Mouse (Mus musculus) cerebellum, adult 9-11 months (tissue): ENCODE data around the gene Ccdc47.
"Not testable (repeated sequence)": the region's sequence is repeated elsewhere in the genome, so short reads cannot be mapped to it uniquely, and the experiment has no call there.

Experiments used
- DNase-seq: peaks from one replicate; pipeline ENCODE4 v3.0.0; 2022

Gene Ccdc47

DNA sequence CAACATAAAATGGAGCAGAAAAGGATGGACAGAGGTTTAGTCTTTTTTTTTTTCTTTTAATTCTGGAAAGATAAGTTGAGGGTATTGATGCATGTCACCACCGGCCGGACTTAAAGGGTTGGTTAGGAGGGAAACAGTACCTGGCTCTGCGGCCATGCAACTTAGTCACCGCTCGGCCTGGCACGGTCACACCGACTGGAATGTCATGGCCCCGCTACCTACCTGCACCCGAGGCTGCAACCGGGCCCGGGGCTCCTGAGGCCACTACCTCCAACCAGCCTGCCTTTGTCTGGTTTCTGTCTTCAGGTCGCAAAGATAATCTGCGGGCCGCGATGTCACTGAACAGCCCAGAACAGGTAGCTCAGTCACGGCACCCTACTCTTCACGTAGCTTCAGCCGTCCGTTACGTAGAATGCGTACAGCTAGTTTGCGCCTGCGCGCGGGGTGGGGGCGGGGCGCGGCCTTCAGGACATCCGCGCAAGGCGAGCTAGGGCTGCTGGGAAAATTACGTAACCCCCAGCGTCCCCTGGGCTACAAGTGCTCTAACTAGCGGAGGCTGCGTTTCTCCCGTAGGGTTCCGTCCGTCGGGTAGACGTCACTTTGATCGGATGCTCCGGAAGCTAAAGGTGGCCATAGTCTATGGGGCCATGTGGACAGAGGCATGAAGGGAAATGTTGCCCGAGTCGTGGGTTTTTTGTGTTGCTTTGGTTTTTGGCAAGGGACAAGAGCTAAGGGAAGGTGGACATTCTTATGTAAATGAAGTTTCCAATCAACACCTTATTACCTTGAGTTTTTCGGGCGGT is at the start of gene Ccdc47:
TSS of gene Ccdc47 (minus strand) at position 418 of the 803 bp plus-strand sequence.
- DNase-seq: peak; percentile 99

DNA sequence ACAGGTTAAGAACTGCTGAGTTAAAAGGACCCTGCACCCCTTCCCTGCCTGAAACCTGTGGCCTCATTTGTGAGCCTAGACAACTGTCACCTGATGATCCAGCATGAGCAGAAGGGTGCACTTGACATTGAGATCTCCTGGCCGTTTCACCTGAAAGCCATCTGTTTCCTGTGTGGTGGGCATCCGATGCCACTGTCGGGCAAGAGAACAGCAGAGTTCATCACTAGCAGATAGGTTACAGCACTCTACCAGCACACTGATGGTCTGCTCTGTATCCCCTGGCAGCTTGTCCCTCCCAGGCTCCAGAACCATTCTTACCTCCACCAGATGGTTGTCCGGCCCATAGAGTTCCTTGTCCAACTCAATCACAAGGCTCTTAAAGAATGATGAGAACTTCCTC is 49.4 kb upstream of the Ccdc47 start:
- peak; percentile 66 for DNase-seq

DNA sequence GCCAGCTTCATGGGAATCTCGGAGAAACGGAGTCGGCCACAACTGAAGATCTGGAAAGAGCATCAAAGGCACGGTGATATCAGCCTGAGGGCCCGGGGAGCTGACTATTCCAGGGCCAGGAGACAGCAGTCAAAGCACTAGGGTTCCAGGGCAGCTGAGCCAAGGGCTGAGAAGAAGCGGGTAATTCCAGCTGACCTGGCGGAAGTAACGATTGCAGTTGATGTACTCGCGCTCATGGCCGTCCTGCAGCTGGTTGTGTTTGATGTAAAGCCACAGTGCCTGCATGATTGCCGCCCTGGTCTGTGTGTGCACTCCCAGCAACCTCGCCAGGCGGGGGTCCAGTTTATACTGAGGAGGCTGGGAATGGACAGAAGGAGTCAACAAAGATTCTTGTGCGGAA is 48.8 kb upstream of the Ccdc47 start:
- peak; percentile 50 for DNase-seq

DNA sequence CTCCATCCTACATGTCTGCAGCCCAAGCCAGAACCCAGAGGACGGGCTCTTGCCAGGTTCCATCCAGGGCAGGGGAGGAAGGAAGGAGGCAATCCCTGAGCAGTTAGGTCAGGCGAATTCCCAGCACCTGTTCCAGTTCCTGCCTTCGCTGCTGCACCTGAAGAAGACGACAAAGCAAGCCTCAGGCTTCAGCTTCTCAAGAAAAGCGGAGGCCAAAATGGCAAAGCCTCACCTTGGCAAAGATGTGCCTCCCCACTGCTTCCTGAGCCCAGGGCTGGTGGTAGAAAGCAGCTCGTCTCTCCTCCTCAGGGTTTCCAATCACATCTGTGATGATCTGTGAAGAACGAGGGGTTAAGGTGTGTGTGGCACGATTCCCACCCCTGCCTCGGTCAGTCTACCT is 47.8 kb upstream of the Ccdc47 start:
- DNase-seq: peak; percentile 69

DNA sequence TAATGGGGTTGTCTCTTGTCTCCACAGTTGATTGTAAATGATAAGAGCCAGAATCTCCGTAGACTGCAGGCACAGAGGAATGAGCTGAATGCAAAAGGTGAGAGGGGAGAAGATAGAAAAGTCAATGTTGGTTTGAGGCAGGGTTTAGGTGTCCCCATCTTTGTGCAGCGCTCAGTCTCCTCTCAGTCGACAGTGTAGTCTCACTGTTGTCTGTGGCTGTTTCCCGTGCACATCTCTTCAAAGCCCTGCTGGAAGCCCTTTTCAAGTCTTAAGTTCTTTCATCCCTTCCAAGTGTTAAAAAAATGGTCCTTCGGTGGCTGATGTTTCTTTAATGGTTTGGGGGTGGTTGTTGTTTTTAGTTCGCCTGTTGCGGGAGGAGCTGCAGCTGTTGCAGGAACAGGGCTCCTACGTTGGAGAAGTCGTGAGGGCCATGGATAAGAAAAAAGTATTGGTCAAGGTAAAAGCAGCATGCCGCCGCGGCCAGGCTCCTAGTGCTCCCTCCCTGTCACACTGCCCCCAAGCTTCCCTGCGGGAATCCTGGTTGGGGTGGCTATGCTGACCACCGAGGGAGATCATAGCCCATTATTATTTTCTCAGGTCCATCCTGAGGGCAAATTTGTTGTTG is 44.8 kb upstream of the Ccdc47 start:
- DNase-seq: peak; percentile 25

DNA sequence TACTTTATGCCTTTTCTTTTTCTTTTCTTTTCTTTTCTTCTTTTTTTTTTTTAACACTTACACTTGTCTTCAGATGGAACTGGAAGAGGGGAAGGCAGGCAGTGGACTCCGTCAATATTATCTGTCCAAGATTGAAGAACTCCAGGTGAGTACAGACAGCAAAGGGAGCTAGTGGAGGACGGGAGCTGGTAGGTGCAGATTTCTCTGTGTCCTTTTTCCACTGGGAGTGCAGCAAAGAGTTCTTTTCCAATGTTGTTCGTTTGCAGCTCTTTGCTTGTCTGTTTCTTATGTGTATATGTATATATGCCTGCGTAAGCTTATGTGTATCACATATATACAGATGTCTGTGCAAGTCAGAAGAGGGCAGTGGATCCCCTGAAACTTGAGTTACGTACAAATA is 40.6 kb upstream of the Ccdc47 start:
- DNase-seq: peak; percentile 63

DNA sequence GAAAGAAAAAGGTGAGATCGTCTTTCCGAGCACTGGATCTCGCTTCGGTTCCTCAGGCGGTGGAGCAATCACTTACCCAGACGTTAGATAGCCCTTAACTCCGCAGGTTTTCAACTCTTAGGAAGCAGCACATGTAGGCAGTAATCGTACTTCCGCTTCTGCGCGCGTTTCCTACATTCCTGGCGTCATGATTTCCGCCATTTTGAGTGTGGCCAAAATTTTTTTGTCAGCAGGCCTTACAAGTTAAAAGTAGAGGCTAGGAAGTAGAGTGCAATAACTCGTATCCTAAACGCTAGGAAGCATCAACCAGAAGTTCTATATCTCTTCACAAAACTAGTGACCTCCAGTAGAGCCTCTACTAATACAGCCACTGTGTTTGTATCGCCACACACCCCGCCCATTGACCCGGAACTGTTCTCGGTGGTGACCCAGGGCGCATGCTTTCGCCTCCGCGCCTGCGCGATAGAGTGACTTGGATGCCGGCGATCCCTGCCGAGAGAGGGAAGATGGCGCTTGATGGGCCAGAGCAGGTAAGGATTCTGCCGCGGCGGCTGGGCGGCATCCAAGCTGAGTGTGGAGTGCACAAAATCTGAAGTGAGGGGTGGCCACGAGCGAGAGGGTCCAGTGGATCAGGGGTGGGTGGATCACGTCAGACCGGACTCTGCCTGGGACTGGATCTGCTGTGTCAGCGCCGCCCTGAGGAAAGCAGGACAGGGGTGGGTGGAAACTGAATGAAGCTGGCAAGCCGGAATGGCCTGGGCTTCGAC is 39.7 kb upstream of the Ccdc47 start, which contains the start of the genes Ftsj3 and Psmc5:
TSS of gene Ftsj3 (minus strand) at position 395 of the 767 bp plus-strand sequence.
TSS of gene Psmc5 (plus strand) at position 470 of the 767 bp plus-strand sequence.
- DNase-seq: peak; percentile 97

DNA sequence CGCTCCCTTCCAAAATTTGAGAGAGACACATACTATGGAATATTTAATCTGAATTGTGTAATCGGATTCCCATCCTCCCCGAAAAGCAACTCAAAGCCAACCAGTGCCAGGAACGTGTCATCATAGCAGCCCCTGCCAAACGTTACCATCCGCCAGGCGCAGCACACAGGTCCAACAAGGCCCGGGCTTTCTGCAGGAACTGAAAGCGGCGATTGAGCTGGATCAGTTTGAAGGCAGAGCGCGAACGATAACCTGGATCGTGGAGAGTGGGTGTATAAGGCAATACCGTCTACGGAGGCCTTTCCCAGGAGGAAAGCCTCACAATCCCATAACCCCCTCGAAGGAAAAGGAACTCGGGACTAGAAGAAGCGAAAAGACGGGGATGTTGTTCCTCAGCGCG is 39.0 kb upstream of the Ccdc47 start:
- peak; percentile 61 for DNase-seq

DNA sequence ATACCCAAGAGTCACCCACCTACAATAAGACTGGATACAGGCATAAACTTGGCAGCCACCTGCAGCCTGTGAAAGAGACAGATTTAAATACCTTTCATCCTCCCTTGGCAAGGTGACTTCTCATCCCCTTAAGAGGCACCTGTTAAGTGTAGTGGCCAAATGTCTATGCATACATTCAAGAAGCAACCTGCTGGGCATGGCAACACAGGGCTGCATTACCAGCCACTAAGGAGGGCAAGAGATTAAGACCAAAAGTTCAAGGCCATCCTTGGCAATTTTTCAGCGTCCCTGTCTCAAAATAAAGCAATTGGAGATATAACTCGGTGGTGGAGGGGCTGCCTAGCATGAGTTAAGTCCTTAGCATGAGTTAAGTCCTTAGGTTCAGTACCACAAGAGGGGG is 38.6 kb upstream of the Ccdc47 start:
- peak; percentile 55 for DNase-seq

DNA sequence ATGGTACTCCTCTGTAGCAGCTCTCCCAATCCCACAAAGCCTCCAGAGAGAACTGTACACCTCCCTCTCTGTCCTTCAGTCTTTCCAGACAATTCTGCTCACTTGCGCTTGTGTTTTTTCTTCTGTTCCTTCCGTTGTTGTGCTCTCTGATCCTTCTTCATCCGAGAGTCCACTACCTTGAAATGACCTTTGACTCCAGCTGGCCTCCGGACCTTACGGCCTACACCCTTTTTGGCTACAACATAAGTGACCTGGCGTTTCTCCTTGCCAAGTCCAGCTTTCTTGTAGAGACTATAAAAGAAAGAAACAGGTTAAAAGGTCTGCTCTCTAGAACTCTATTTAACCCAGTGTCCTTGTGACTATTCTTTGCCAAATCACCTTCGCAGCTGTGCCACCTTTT is 33.2 kb upstream of the Ccdc47 start:
- DNase-seq: no peak

DNA sequence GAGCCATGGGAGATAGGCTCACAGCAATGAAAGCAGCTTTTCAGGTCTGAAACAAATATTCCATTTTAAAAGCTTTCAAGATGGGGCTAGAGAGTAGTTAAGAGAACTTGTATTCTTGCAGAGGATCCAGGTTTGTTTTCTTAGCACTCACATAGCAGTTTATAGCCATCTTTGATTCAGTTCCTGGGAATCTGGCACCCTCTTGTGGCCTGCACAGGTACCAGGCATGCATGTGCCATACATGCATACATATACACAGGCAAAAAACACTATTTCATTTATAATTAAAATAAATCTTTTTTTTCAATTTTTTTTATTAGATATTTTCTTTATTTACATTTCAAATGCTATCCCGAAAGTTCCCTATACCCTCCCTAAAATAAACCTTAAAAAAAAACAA is 30.7 kb upstream of the Ccdc47 start:
- DNase-seq: no peak

DNA sequence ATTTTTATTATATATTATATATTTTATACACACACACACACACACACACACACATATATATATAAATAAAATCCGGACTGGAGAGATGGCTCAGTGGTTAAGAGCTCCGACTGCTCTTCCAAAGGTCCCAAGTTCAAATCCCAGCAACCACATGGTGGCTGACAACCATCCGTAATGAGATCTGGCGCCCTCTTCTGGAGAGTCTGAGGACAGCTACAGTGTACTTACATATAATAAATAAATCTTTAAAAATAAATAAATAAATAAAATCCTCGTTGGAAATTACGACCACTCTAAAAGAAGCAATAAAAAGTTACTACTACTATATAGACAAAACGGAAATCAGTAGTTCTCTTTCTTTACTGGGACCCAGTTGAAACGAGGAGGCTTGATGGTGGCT is 17.8 kb upstream of the Ccdc47 start:
- DNase-seq: not testable (repeated sequence)

DNA sequence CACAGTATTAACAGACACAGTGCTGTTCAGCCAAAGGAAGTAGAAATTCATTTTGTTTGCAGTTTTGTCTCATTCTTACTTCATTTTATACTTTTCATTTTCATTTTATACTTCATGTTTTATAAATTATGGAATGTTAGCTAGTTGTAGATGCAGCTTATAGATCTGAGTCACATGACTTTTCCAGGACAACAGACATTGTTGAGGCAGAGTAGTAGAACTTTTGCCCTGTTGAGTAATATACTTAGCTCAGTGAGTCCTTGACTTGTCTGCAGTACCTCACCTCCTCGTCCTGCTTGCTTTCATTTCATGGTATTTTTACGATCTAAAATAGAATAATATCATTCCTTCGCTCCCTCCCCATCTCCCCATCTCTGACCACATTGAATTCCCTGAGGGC is 4.5 kb upstream of the Ccdc47 start:
- no peak for DNase-seq

DNA sequence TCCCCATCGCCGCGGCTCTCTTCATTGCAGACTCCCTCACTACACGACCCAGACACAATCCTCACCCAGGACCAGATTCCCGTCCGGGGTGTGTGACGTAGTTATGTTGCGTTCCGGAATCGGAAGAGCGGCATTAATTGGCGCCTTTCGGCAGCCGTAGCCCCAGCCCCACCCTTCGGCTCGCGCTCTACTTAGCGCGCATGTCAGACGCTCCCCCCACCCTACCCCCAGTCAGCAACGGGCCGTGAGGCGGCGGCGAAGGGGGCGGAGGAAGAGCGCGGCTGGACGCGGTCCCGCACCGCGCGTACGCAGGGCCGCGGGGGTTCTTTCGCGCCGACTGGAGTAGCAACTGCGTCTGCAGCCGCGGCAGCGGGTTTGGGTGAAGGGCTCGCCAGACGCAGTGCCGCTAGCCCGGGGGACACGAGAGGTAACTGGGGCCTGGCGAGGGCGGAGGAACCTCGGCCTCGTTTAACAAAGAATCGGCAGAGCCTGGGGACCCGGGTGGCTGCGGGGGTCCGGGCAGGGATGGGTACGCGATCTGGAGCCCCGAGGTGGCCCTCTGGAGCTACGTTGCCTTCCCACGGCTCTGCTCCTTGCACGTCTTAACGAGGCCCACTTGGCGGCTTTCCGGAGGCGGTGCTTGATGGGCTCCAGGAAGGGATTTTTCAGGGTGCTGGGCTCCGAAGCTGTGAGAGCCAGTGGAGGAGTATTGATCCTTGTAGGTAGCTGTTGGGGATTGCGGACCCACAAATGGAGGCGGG is 766 bp upstream of the Ccdc47 start, which contains the start of gene Ddx42:
TSS of gene Ddx42 (plus strand) at position 197 of the 761 bp plus-strand sequence.
- DNase-seq: peak; percentile 96

DNA sequence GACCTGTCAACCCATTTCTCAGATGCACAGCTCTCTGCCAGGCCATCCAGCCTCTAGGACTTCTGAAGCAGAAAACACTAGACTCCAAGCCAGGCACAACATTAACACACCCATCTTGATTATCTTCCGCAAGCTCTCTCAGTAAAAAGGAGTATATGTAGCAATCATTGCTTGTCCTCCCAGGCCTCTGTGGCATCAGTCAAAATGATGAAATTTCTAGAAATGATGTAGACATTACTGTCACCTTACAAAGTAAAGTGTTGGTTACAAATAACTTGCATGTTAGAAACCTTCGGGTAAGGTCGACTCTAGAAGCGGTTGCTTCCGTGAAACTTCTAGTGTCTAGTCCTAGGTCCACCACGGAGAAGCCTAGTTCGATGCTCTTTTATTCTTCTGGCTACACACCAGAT is 689 bp downstream of the Ccdc47 start:
- no peak for DNase-seq

DNA sequence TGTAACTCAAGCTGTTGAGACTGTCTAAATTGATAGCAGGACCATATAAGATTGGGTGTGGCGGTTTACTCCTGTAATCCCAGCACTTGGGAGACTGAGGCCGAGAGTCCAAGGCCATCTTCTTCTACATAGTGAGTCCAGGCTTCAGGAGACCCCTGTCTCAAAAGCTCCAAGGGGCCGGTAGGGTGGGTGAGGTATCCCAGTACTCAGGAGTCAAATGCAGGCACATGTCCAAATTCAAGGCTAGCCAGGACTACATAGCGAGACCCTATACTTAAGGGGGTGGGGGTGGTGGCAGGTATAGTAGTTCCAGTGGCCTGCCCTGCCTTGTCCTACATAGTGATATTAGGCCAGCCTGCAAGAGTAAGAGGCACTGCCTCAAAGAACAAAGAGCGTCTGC is 1.3 kb downstream of the Ccdc47 start:
- DNase-seq: peak; percentile 61

DNA sequence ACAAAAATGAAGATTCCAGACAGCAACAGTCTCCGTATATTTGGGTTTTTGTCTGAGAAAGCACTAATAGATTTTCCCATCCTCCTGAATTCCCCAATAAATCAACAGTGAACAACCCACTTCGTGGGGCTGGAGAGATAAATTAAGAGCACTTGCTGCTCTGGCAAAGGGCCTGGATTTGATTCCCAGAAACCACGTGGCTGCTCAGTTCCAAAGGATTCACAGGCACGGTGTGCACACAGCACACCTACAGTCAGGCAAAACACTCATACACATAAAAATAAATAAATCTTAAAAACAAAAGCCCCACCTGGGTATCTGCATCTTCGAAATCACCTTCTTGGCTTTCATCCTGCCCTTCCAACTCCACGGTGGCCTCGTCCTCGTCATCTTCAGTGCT is 3.4 kb downstream of the Ccdc47 start:
- DNase-seq: no peak

DNA sequence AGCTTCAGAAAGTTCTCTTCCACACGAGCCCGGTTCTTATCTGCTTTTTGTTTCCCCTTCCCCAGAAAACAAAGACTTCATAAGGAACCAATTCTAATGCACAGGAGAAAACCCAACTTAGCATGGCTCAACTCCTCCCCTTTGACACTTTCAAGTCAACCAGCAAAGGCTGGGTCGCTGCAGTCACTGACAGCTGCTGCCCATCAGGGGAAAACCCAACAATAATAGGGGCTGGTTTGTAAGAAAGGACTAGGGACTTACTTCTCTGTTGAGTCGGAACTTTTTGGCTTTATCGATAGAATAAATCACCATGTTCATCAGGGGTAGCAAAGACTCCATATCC is 14.1 kb downstream of the Ccdc47 start, which contains the start of gene Strada:
TSS of gene Strada (minus strand) at position 46 of the 343 bp plus-strand sequence.
- no peak for DNase-seq

DNA sequence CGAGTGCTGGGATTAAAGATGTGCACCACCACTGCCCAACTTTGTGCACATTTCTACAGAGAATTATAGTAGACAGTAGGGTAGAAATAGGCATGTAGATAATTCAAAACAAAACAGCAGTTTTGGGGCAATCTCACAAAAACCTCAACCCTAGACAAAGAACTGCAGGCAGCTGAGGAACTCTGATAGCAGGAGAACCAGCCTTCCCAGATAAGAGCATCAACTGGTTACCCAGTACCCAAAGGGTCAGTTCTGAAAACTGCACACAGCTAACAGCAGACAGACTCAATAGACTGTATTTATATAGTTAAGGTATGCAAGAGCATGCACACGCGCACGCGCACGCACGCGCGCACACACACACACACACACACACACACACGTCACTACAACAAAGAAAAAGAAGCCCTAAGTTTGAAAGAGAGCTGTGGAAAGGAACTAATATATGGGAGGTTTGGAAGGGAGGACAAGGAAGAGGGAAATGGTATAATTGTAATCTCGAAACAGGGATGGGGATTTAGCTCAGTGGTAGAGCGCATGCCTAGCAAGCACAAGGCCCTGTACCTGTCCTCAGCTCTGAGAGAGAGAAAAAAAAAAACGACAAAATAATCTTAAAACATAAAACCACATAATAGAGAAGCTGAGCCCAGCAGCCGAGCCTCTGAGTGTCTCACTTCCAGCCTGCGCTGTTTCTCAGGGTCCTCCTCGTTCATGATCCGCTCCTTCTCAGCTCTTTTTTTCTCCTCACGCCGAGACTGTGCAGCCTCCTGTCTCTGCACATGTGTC is 14.6 kb downstream of the Ccdc47 start:
- DNase-seq: no peak

DNA sequence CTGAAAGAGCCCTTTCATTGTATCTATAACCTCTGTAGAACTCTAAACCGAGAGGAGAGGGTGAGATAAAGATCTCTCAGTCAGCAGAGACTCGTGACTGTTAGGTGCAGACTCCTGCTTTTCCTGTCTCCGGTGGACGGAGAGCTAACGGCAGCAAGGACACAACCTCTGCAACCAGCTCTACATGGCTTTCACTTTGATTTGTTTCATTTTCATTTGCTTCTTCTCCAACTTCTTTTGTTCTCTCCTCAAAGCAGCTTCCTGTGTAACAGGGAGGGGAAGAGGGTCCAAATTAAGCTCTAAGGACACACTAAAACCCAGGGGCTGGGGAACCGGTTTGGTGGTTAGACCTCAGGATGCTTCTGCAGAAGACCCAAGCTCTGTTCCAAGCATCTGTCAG is 15.4 kb downstream of the Ccdc47 start:
- no peak for DNase-seq

DNA sequence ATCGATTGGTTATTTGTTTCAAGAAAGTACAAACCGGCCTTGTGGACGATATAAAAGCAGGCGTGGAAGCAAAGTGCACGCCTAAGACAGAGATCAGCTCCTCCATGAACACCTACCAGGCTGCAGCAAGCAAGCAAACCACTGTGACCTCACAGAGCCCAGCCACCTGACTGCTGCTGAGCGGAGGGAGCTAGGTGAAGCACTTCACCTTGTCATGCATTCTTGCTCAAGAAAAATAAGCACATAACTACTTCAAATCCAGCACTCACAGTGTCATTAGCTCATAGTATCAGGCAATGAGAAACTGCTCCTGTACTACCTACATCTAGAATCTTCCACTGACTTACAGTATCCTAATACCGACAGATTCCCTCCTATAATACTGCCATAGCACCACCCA is 16.1 kb downstream of the Ccdc47 start:
- DNase-seq: not testable (repeated sequence)

DNA sequence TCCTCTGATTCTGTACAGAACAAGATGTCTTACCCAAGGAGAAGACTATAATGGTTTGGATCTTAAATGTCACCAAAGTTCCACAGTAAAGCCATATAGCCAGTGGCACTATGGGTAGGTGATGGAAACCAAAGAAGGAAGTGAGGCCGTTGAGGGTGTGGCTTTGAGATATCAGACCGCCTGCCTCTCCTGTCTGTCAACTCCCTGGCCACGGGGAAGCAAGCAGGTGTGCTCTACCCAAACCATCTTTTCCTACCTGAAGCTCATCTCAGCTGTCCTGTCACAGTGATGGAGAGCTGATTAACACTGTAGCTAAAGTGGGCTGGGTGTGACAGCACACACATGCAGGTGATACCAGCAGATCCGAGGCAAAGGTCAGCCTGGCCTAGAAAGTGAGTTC is 17.9 kb downstream of the Ccdc47 start:
- no peak for DNase-seq
